Mouse (Mus musculus) kidney, embryonic 14.5 days (tissue): ENCODE measurements at regions not wholly inside any gene's neighbourhood (a gene's known extent, or its start where the extent isn't known, plus 50 kb on each side); places are given as distances from the start of the nearest gene placed in this dataset.
A peak's percentile ranks its signal among the peaks of the same experiment; 100 is the strongest.

Experiments used
- ATAC-seq: fragments of 200-750 bp; cut with Nextera tagmentation; 2 replicates; pipeline ENCODE4 v1.8.0; 2017; ENCODE audit warnings: moderate number of reproducible peaks, mild to moderate bottlenecking, moderate TSS enrichment, moderate library complexity; ENCODE audit not compliant: low FRiP score, low TSS enrichment
- H3K27ac ChIP-seq: fragments of 300-500 bp; sonication (generic); 2 replicates; pipeline ENCODE4 v1.5.1; 2014; ENCODE audit warnings: low read depth, mild to moderate bottlenecking, low read length, moderate library complexity, mixed read lengths
- H3K27me3 ChIP-seq: fragments of 300-500 bp; sonication (generic); 2 replicates; pipeline ENCODE4 v1.6.1; 2014; ENCODE audit warnings: mild to moderate bottlenecking, low read length; ENCODE audit not compliant: control insufficient read depth, insufficient read depth
- H3K36me3 ChIP-seq: fragments of 300-500 bp; sonication (generic); 2 replicates; pipeline ENCODE4 v1.6.1; 2014; ENCODE audit warnings: low read length, mixed read lengths; ENCODE audit not compliant: control insufficient read depth, insufficient read depth
- H3K4me1 ChIP-seq: fragments of 300-500 bp; sonication (generic); 2 replicates; pipeline ENCODE4 v1.6.1; 2014; ENCODE audit warnings: low read length, mixed read lengths; ENCODE audit not compliant: control insufficient read depth, insufficient read depth
- H3K4me2 ChIP-seq: fragments of 300-500 bp; sonication (generic); replicated peaks from 2 replicates; pipeline ENCODE4 v1.6.1; 2014; ENCODE audit warnings: low read depth, mild to moderate bottlenecking, low read length
- H3K4me3 ChIP-seq: fragments of 300-500 bp; sonication (generic); 2 replicates; pipeline ENCODE4 v1.5.1; 2014; ENCODE audit warnings: mild to moderate bottlenecking, low read length
- H3K9ac ChIP-seq: fragments of 300-500 bp; sonication (generic); 2 replicates; pipeline ENCODE4 v1.6.1; 2014; ENCODE audit warnings: low read depth, mild to moderate bottlenecking, low read length, moderate library complexity
- H3K9me3 ChIP-seq: fragments of 300-500 bp; sonication (generic); 2 replicates; pipeline ENCODE4 v1.6.1; 2016; ENCODE audit warnings: low read length; ENCODE audit not compliant: control insufficient read depth
- WGBS: fragments of 180-500 bp; shearing (Covaris S2); extraction: QIAGEN DNeasy Blood & Tissue Kit; methylation state at CpG from one replicate; pipeline ENCODE4 v1.1.7; 2014; 5-methylcytosine and 5-hydroxymethylcytosine counted together

DNA sequence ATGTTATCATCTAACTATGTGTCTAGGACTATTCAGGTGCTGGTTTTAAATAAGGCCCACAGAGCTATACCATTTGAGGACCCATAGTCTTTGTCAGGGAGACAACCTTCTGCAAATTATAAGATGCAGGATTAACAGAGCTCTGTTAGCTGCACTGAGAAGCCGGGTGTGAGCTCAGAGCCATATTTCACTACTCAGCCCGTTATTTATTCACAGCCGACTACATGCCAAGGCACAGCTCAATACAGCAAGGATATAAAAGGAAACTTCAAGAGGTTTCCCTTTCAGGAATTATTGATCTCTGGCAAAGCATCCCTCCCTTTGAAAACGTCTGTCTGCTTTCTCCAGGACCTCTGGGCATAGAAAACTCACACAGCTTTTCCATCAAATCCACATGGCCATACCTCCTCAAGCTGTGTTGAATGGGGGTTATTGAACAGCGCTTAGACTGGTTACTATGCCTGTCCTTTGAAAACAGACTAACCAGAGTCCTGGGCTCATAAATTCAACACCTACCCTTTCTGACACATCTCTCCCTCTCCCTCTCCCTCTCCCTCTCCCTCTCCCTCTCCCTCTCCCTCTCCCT is 78.7 kb upstream of the Basp1 start:
- no peaks in the 10 kb centered on the region for H3K27me3 ChIP-seq
- no peak overlapping the region for H3K4me2 ChIP-seq
- no peaks in the 10 kb centered on the region for H3K9me3 ChIP-seq
- 32% methylated on average over 5 of the region's 5 CpGs for WGBS
- H3K4me3 ChIP-seq = no peak overlapping the region
- H3K36me3 ChIP-seq = no peaks in the 10 kb centered on the region
- no peak overlapping the region for H3K9ac ChIP-seq
- no peak for ATAC-seq
- H3K27ac ChIP-seq = no peak overlapping the region
- H3K4me1 ChIP-seq = peaks cover 14% of the 10 kb centered on the region

GRCm38 (mm10) chr15:25494687-25495299 is 81.2 kb upstream of the Basp1 start:
- H3K9ac ChIP-seq = no peak overlapping the region
- WGBS = 53% methylated on average over 8 of the region's 8 CpGs
- peaks cover 14% of the 10 kb centered on the region for H3K4me1 ChIP-seq
- H3K36me3 ChIP-seq = no peaks in the 10 kb centered on the region
- H3K4me3 ChIP-seq = no peak overlapping the region
- H3K27me3 ChIP-seq = no peaks in the 10 kb centered on the region
- 0 out of 2 replicates have a peak, but pooled peaks have one; percentile 36 for ATAC-seq
- H3K9me3 ChIP-seq = no peaks in the 10 kb centered on the region
- no peak overlapping the region for H3K27ac ChIP-seq
- no peak overlapping the region for H3K4me2 ChIP-seq

GRCm38 (mm10) chr15:25495926-25496644 is 82.5 kb upstream of the Basp1 start:
- no peaks in the 10 kb centered on the region for H3K27me3 ChIP-seq
- peak; percentile 60 for ATAC-seq
- no peaks in the 10 kb centered on the region for H3K36me3 ChIP-seq
- H3K9ac ChIP-seq = no peak overlapping the region
- H3K4me2 ChIP-seq = no peak overlapping the region
- H3K9me3 ChIP-seq = no peaks in the 10 kb centered on the region
- WGBS = 12% methylated on average over 7 of the region's 7 CpGs
- no peak overlapping the region for H3K4me3 ChIP-seq
- no peak overlapping the region for H3K27ac ChIP-seq
- H3K4me1 ChIP-seq = peaks cover 14% of the 10 kb centered on the region

GRCm38 (mm10) chr15:25497743-25498142 is 84.2 kb upstream of the Basp1 start:
- H3K36me3 ChIP-seq = no peaks in the 10 kb centered on the region
- no peaks in the 10 kb centered on the region for H3K27me3 ChIP-seq
- no peak overlapping the region for H3K4me2 ChIP-seq
- 79% methylated on average over 1 of the region's 1 CpGs for WGBS
- ATAC-seq = no peak
- H3K9ac ChIP-seq = no peak overlapping the region
- H3K9me3 ChIP-seq = no peaks in the 10 kb centered on the region
- H3K27ac ChIP-seq = no peak overlapping the region
- peaks cover 9% of the 10 kb centered on the region for H3K4me1 ChIP-seq
- no peak overlapping the region for H3K4me3 ChIP-seq

GRCm38 (mm10) chr15:25498422-25498821 is 84.9 kb upstream of the Basp1 start:
- Histone ChIP-seq H3K4me2 (no peak overlapping the region), H3K4me3 (no peak overlapping the region), H3K27me3 (no peaks in the 10 kb centered on the region), H3K9me3 (no peaks in the 10 kb centered on the region), H3K9ac (no peak overlapping the region), H3K27ac (no peak overlapping the region), H3K4me1 (peaks cover 9% of the 10 kb centered on the region), H3K36me3 (no peaks in the 10 kb centered on the region)
- ATAC-seq = no peak
- WGBS = 48% methylated on average over 2 of the region's 2 CpGs

- H3K27ac ChIP-seq = no peak overlapping the region
- H3K9me3 ChIP-seq = no peaks in the 10 kb centered on the region
- no peak overlapping the region for H3K4me3 ChIP-seq
- no peak overlapping the region for H3K9ac ChIP-seq
- H3K36me3 ChIP-seq = no peaks in the 10 kb centered on the region
- H3K27me3 ChIP-seq = no peaks in the 10 kb centered on the region
- whole genome bisulfite sequencing = 84% methylated on average over 5 of the region's 5 CpGs
- no peak overlapping the region for H3K4me2 ChIP-seq
- no peaks in the 10 kb centered on the region for H3K4me1 ChIP-seq
- no peak for ATAC-seq
These were observed 88.9 kb upstream of the Basp1 start for GRCm38 (mm10) chr15:25502513-25502912.

- 53% methylated on average over 6 of the region's 6 CpGs for WGBS
- Histone ChIP-seq H3K9me3 (no peaks in the 10 kb centered on the region), H3K4me1 (no peaks in the 10 kb centered on the region), H3K9ac (no peak overlapping the region), H3K36me3 (no peaks in the 10 kb centered on the region), H3K4me3 (no peak overlapping the region), H3K4me2 (no peak overlapping the region), H3K27ac (no peak overlapping the region), H3K27me3 (no peaks in the 10 kb centered on the region)
- ATAC-seq = peak; percentile 65; the same call in 1 of the 2 replicates
These were observed 89.5 kb upstream of the Basp1 start for GRCm38 (mm10) chr15:25503104-25503503.

DNA sequence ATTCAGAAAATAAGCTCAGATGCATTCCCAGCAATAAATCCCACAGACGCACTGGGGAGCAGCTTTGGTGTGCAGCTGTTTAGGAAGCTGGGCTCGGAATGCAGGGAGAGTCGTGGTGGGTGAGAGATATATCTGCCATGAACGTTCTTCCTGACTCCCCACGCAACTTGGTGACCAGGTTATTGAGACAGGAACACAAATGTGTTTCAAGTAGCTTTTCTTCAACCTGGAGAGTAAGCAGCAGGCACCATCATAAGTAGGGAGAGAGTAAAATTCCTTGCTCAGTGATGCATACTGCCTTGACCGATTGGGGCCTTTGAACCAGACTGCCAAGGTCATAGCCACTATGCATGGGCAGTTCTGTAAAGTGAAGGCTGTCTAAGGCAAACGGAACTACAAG is 95.6 kb upstream of the Basp1 start:
- H3K4me1 ChIP-seq = peaks cover 23% of the 10 kb centered on the region
- H3K9me3 ChIP-seq = no peaks in the 10 kb centered on the region
- no peaks in the 10 kb centered on the region for H3K27me3 ChIP-seq
- no peaks in the 10 kb centered on the region for H3K36me3 ChIP-seq
- WGBS = 2% methylated on average over 7 of the region's 7 CpGs
- H3K27ac ChIP-seq = peak overlapping the region; percentile 91
- peak; percentile 81 for ATAC-seq
- no peak overlapping the region for H3K9ac ChIP-seq
- H3K4me3 ChIP-seq = no peak overlapping the region
- H3K4me2 ChIP-seq = peak overlapping the region; percentile 26

DNA sequence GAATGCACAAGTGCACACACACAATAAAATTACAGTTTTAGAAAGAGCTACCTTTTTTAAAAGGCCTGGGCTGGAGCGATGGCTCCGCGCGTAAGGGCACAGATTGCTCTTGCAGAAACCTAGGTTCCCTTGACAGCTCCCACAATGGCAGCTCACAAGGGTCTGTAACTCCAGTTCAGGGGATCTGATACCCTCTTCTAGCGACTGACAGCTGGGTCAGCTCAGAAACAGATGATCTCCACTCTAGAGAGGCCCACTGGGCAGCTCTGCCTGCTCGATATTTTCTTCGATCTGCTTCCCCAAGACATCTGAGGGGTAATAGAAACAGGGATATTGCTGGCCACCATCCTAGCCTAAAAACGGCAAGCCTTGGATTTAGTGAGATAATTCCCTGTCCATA is 96.0 kb upstream of the Basp1 start:
- Histone ChIP-seq H3K27me3 (no peaks in the 10 kb centered on the region), H3K9me3 (no peaks in the 10 kb centered on the region), H3K4me1 (peaks cover 24% of the 10 kb centered on the region), H3K27ac (peak overlapping the region; percentile 91), H3K4me2 (peak overlapping the region; percentile 26), H3K4me3 (no peak overlapping the region), H3K36me3 (no peaks in the 10 kb centered on the region), H3K9ac (0 out of 2 replicates have a peak overlapping the region, but pooled peaks have one; percentile 7)
- WGBS = 19% methylated on average over 8 of the region's 8 CpGs
- ATAC-seq = peak; percentile 64
